ENCODE assay signal across 28 mouse cellular contexts in genomic region chr1:166114986-166115385, GRCm38 (mm10). TPM values are rescaled to one million over a fixed set of nuclear protein-coding genes. Genes with fewer than 3 reads are reported as not detected.
DNase-seq lines count a peak whose midpoint lies in the region; ATAC-seq lines count a peak whose summit lies in the region.
"Had no signal": no experiment of that assay in that cellular context is flagged by ENCODE, and none has a peak within 500 bp of the region (broad histone marks: within the 10 kb centered on the region; RNA-seq: fewer than 3 reads in every experiment).

No protein-coding gene starts in this region.

- ATAC-seq in heart, embryonic 13.5 days (ENCODE audit: extremely low read depth, insufficient number of reproducible peaks, low FRiP score, low TSS enrichment), result no peak
- ATAC-seq: forebrain, embryonic 14.5 days; forebrain, postnatal 0 days; hindbrain, embryonic 16.5 days; intestine, embryonic 15.5 days; Patski had no signal

- H3K9me3 ChIP-seq in heart, embryonic 13.5 days, result no peaks in the 10 kb centered on the region
- H3K9me3 ChIP-seq: embryonic facial prominence, embryonic 12.5 days; embryonic facial prominence, embryonic 15.5 days; hindbrain, embryonic 10.5 days; hindbrain, embryonic 13.5 days; intestine, embryonic 15.5 days had no signal

- intact Hi-C loops in heart, postnatal 25 days (cut with DNase I), result no loop called here

- H3K27me3 ChIP-seq in heart, embryonic 13.5 days (replicated peaks), result no peaks in the 10 kb centered on the region
- H3K27me3 ChIP-seq: embryonic facial prominence, embryonic 12.5 days; embryonic facial prominence, embryonic 15.5 days; hindbrain, embryonic 13.5 days; intestine, embryonic 15.5 days; Patski had no signal

- H3K27ac ChIP-seq in heart, embryonic 13.5 days (replicated peaks), result 0 out of 2 replicates have a peak overlapping the region, but pooled peaks have one; percentile 21
- H3K27ac ChIP-seq: embryonic facial prominence, embryonic 12.5 days; embryonic facial prominence, embryonic 15.5 days; gastrocnemius, adult 2 months; hindbrain, embryonic 10.5 days; hindbrain, embryonic 13.5 days; intestine, embryonic 15.5 days had no signal

- peaks cover 85% of the 10 kb centered on the region for H3K36me3 ChIP-seq in heart, embryonic 13.5 days
- H3K36me3 ChIP-seq: embryonic facial prominence, embryonic 12.5 days; embryonic facial prominence, embryonic 15.5 days; hindbrain, embryonic 10.5 days; hindbrain, embryonic 13.5 days; intestine, embryonic 15.5 days had no signal

- no peak overlapping the region for H3K4me3 ChIP-seq in heart, embryonic 13.5 days
- H3K4me3 ChIP-seq: embryonic facial prominence, embryonic 12.5 days; embryonic facial prominence, embryonic 15.5 days; gastrocnemius, adult 2 months; hindbrain, embryonic 10.5 days; hindbrain, embryonic 13.5 days; intestine, embryonic 15.5 days had no signal

- no peak overlapping the region for H3K9ac ChIP-seq in heart, embryonic 13.5 days
- H3K9ac ChIP-seq: embryonic facial prominence, embryonic 12.5 days; embryonic facial prominence, embryonic 15.5 days; forebrain, postnatal 0 days; hindbrain, embryonic 13.5 days; intestine, embryonic 15.5 days had no signal

- 44% methylated on average over 3 of the region's 3 CpGs for WGBS in heart, embryonic 13.5 days

- H3K4me2 ChIP-seq in heart, embryonic 13.5 days, result no peak overlapping the region
- H3K4me2 ChIP-seq: embryonic facial prominence, embryonic 12.5 days; embryonic facial prominence, embryonic 15.5 days; hindbrain, embryonic 13.5 days; intestine, embryonic 15.5 days had no signal

- H3K4me1 ChIP-seq in heart, embryonic 13.5 days, result peaks cover 21% of the 10 kb centered on the region
- H3K4me1 ChIP-seq: embryonic facial prominence, embryonic 12.5 days; embryonic facial prominence, embryonic 15.5 days; intestine, embryonic 15.5 days had no signal

- peak; percentile 36 for DNase-seq in adrenal gland, adult 2 months
- no peak for DNase-seq in adrenal gland, postnatal 10 days
- DNase-seq in heart, postnatal 25 days (ENCODE audit: low spot score), result no peak
- DNase-seq in 416B (ENCODE audit: low read depth), result peak; percentile 79
- no peak for DNase-seq in gastrocnemius, postnatal 4 days (ENCODE audit: low spot score in 2 of 2)
- DNase-seq: adrenal gland, adult 8-10 months; cerebellum, adult 11 months; cerebellum, adult 2 months; cerebellum, adult 9-11 months; cerebellum, postnatal 25 days; forebrain, postnatal 0 days; gastrocnemius, adult 2 months; gastrocnemius, postnatal 14 days; heart, postnatal 36 days; kidney, adult 11 months; kidney, adult 8-10 months had no signal

RNA-seq across cellular contexts. Expression of gene Dusp27, which starts 12.7 kb away (rescaled TPM):
- total RNA-seq in adrenal gland, adult 2 months (2021), result under 1 TPM; 0.07 to 0.12 TPM
- 0.03 and 0.10 TPM in 2 replicates for polyA plus RNA-seq in adrenal gland, adult 2 months (2012; rRNA removed)
- total RNA-seq in adrenal gland, postnatal 10 days (2021), result 1 to 10 TPM; 2.0 to 7.0 TPM
- polyA plus RNA-seq in heart, embryonic 13.5 days (2015; fragmentation: Nextera tagmentation; extraction: Ambion mirVana), result 45.4 and 48.9 TPM in 2 replicates
- 10 to 100 TPM; 42.5 to 48.0 TPM for total RNA-seq in heart, postnatal 25 days (2021)
- 100 to 1,000 TPM; 115 to 133 TPM for total RNA-seq in gastrocnemius, postnatal 4 days (2021)
- total RNA-seq: common myeloid progenitor, adult 5-6 weeks had no signal
- polyA plus RNA-seq: Patski had no signal

RNA-seq across cellular contexts. Expression of gene Gpa33, which starts 15.1 kb away (rescaled TPM):
- total RNA-seq in adrenal gland, adult 2 months (2021), result under 1 TPM; 0.20 to 0.38 TPM
- polyA plus RNA-seq in adrenal gland, adult 2 months (2012; rRNA removed), result 0.66 and 0.78 TPM in 2 replicates
- under 1 TPM in 1 of 2 experiments, not detected in 1; 0.18 TPM for total RNA-seq in adrenal gland, postnatal 10 days (2021)
- polyA plus RNA-seq in heart, embryonic 13.5 days (2015; fragmentation: Nextera tagmentation; extraction: Ambion mirVana), result 0.13 TPM in 1 of 2 replicates, not detected in the other
- not detected for total RNA-seq in heart, postnatal 25 days (2021)
- not detected for total RNA-seq in gastrocnemius, postnatal 4 days (2021)
- total RNA-seq: common myeloid progenitor, adult 5-6 weeks; gastrocnemius, adult 2 months; gastrocnemius, postnatal 14 days; heart, adult 8-10 months; heart, postnatal 36 days had no signal
- polyA plus RNA-seq: cerebellum, adult 2 months; forebrain, embryonic 14.5 days; frontal cortex, adult 2 months; hindbrain, embryonic 16.5 days; Patski had no signal

Comparison
In these comparisons a context has a peak if more than half of its experiments do, and no peak if none do; other contexts are left out.
1. DNase-seq: peak in adrenal gland, adult 2 months (single experiment) and 416B (single experiment); none in adrenal gland, postnatal 10 days (single experiment), heart, postnatal 25 days (single experiment) and gastrocnemius, postnatal 4 days (0 of 2).
2. RNA of gene Dusp27, which starts 12.7 kb away (total RNA-seq): 115 to 133 TPM in gastrocnemius, postnatal 4 days and 42.5 to 48.0 TPM in heart, postnatal 25 days; 2.0 to 7.0 TPM in adrenal gland, postnatal 10 days and 0.07 to 0.12 TPM in adrenal gland, adult 2 months; every median in the first group is over 4 times any median in the second.